Mouse (Mus musculus): ENCODE data around the gene Urb2.

GRCm38 (mm10) chr8:124052110-124052509 is 30.8 kb downstream of the Urb2 start:
- TF ChIP-seq CTCF (IDR thresholded peaks at IDR 0.05; ENCODE audit: borderline replicate concordance, insufficient read depth, low read length) (peak; percentile 97), POLR2A (IDR thresholded peaks at IDR 0.05; ENCODE audit: low read depth, low read length) (no peak)

Measured in embryonic fibroblast, embryonic 13.5 days (primary cell).